Mouse (Mus musculus) CD4-positive, CD25-positive, alpha-beta regulatory T cell, adult 4 months (primary cell): Measurements from ENCODE around the gene Kcnk6. TPM values are rescaled to one million over a fixed set of nuclear protein-coding genes. Genes with fewer than 3 reads are reported as not detected.
"Not testable (repeated sequence)": the region's sequence is repeated elsewhere in the genome, so short reads cannot be mapped to it uniquely, and the experiment has no call there.

Source experiments
- ATAC-seq: one replicate; pipeline ENCODE4 v1.8.0; 2017
- polyA plus RNA-seq, 2 experiments: library from polyadenylated mRNA; unstranded; fragments of 100-300 nt; shearing (Covaris generic); gene quantifications; one replicate each; pipeline ENCODE4 v1.2.1; 2017

The Kcnk6 gene
- polyA plus RNA-seq, 2 experiments from 2014 or later, result 2.5 to 5.3 TPM

GRCm38 (mm10) chr7:29246619-29247313 is 14.5 kb upstream of the Kcnk6 start:
- ATAC-seq, result no peak

- ATAC-seq, result no peak
Observed at GRCm38 (mm10) chr7:29246015-29246414, 13.7 kb upstream of the Kcnk6 start.

GRCm38 (mm10) chr7:29244732-29245416 is 12.6 kb upstream of the Kcnk6 start:
- peak; percentile 74 for ATAC-seq

- ATAC-seq, result peak; percentile 99
Observed at GRCm38 (mm10) chr7:29238019-29238967, 6.0 kb upstream of the Kcnk6 start, which contains the start of gene Yif1b. Yif1b (plus strand) TSS chr7:29238329.

- ATAC-seq, result not testable (repeated sequence)
Observed at GRCm38 (mm10) chr7:29237596-29237995, 5.3 kb upstream of the Kcnk6 start.

- no peak for ATAC-seq
Observed at GRCm38 (mm10) chr7:29236593-29236992, 4.3 kb upstream of the Kcnk6 start.

- no peak for ATAC-seq
Observed at GRCm38 (mm10) chr7:29234661-29235060, 2.3 kb upstream of the Kcnk6 start.

- ATAC-seq, result no peak
Observed at GRCm38 (mm10) chr7:29233745-29234144, 1.4 kb upstream of the Kcnk6 start.

- no peak for ATAC-seq
Observed at GRCm38 (mm10) chr7:29231517-29231916, 798 bp downstream of the Kcnk6 start.

GRCm38 (mm10) chr7:29230560-29230959 is 1.8 kb downstream of the Kcnk6 start:
- no peak for ATAC-seq

- ATAC-seq, result no peak
Observed at GRCm38 (mm10) chr7:29228202-29228601, 4.1 kb downstream of the Kcnk6 start.

GRCm38 (mm10) chr7:29225520-29225919 is 6.8 kb downstream of the Kcnk6 start:
- no peak for ATAC-seq

GRCm38 (mm10) chr7:29224756-29225394 is 7.4 kb downstream of the Kcnk6 start:
- ATAC-seq, result peak; percentile 54

GRCm38 (mm10) chr7:29214846-29215245 is 17.5 kb downstream of the Kcnk6 start:
- ATAC-seq, result no peak

GRCm38 (mm10) chr7:29214236-29214635 is 18.1 kb downstream of the Kcnk6 start:
- ATAC-seq, result no peak

GRCm38 (mm10) chr7:29213675-29214082 is 18.6 kb downstream of the Kcnk6 start, which contains the start of gene Catsperg1:
Catsperg1 (minus strand) TSS chr7:29214035.
- ATAC-seq, result no peak

- ATAC-seq, result not testable (repeated sequence)
Observed at GRCm38 (mm10) chr7:29212775-29213560, 19.3 kb downstream of the Kcnk6 start.

- no peak for ATAC-seq
Observed at GRCm38 (mm10) chr7:29212199-29212765, 20.0 kb downstream of the Kcnk6 start.

GRCm38 (mm10) chr7:29211415-29212198 is 20.7 kb downstream of the Kcnk6 start:
- peak; percentile 94 for ATAC-seq

- ATAC-seq, result peak; percentile 29
Observed at GRCm38 (mm10) chr7:29211013-29211412, 21.3 kb downstream of the Kcnk6 start.
